Mouse (Mus musculus) midbrain, embryonic 14.5 days (tissue): ENCODE data around the gene Gm21188. TPM values are rescaled to one million over a fixed set of nuclear protein-coding genes. Genes with fewer than 3 reads are reported as not detected.
"Not testable (repeated sequence)": the region's sequence is repeated elsewhere in the genome, so short reads cannot be mapped to it uniquely, and the experiment has no call there.

Experiments
- ATAC-seq: fragments of 200-750 bp; cut with Nextera tagmentation; 2 replicates; pipeline ENCODE4 v1.8.0; 2017; ENCODE audit warnings: moderate number of reproducible peaks, moderate library complexity; ENCODE audit not compliant: low FRiP score, low TSS enrichment
- DNase-seq: peaks from one replicate; pipeline ENCODE4 v3.0.0-alpha.2; 2015
- H3K27ac ChIP-seq: fragments of 300-500 bp; sonication (generic); replicated peaks from 2 replicates; pipeline ENCODE4 v1.5.1; 2014; ENCODE audit warnings: mild to moderate bottlenecking, low read depth, low read length, moderate library complexity
- H3K27me3 ChIP-seq: fragments of 300-500 bp; sonication (generic); 2 replicates; pipeline ENCODE4 v1.6.1; 2014; ENCODE audit warnings: low read length, control low read depth, mixed read lengths; ENCODE audit not compliant: control insufficient read depth, insufficient read depth
- H3K36me3 ChIP-seq: fragments of 300-500 bp; sonication (generic); 2 replicates; pipeline ENCODE4 v1.6.1; 2014; ENCODE audit warnings: low read length, control low read depth; ENCODE audit not compliant: control insufficient read depth, insufficient read depth
- H3K4me1 ChIP-seq: fragments of 300-500 bp; sonication (generic); 2 replicates; pipeline ENCODE4 v1.6.1; 2014; ENCODE audit warnings: mild to moderate bottlenecking, antibody characterized with exemption, low read length, control low read depth; ENCODE audit not compliant: control insufficient read depth, insufficient read depth
- H3K4me2 ChIP-seq: fragments of 300-500 bp; sonication (generic); 2 replicates; pipeline ENCODE4 v1.6.1; 2014; ENCODE audit warnings: mild to moderate bottlenecking, low read length, moderate library complexity
- H3K4me3 ChIP-seq: fragments of 300-500 bp; sonication (generic); replicated peaks from 2 replicates; pipeline ENCODE4 v1.5.1; 2014; ENCODE audit warnings: low read depth, low read length
- H3K9ac ChIP-seq: fragments of 300-500 bp; sonication (generic); replicated peaks from 2 replicates; pipeline ENCODE4 v1.6.1; 2014; ENCODE audit warnings: mild to moderate bottlenecking, low read length, moderate library complexity
- H3K9me3 ChIP-seq: fragments of 300-500 bp; sonication (generic); 2 replicates; pipeline ENCODE4 v1.6.1; 2016; ENCODE audit warnings: low read length, control low read depth, mixed read lengths; ENCODE audit not compliant: control insufficient read depth
- WGBS: fragments of 180-500 bp; shearing (Covaris S2); extraction: QIAGEN DNeasy Blood & Tissue Kit; methylation state at CpG from one replicate; pipeline ENCODE4 v1.1.7; 2014; 5-methylcytosine and 5-hydroxymethylcytosine counted together
- polyA plus RNA-seq: library from polyadenylated mRNA; unstranded; fragments of >200 nt; fragmentation: Nextera tagmentation; extraction: Ambion mirVana; gene quantifications from 2 replicates; pipeline ENCODE4 v1.2.1, GENCODE M21; 2014

Gm21188 gene
- polyA plus RNA-seq, 1 experiment from 2014 or later, result not detected

- not testable (repeated sequence) for H3K27ac ChIP-seq, H3K4me2 ChIP-seq, H3K27me3 ChIP-seq, H3K4me3 ChIP-seq, H3K36me3 ChIP-seq, ATAC-seq, H3K9ac ChIP-seq, DNase-seq, H3K4me1 ChIP-seq, H3K9me3 ChIP-seq
- under 1% methylated on average over 8 of the region's 32 CpGs for WGBS
Measured at GRCm38 (mm10) chr13:120015348-120016007, 36.5 kb downstream of the Gm21188 start.

GRCm38 (mm10) chr13:120013962-120014361 lies 38.0 kb downstream of the Gm21188 start:
- not testable (repeated sequence) for H3K27ac ChIP-seq, H3K9me3 ChIP-seq, H3K36me3 ChIP-seq, ATAC-seq, H3K4me2 ChIP-seq, H3K9ac ChIP-seq, H3K27me3 ChIP-seq, H3K4me1 ChIP-seq, H3K4me3 ChIP-seq, DNase-seq
- no CpG with 5 or more reads among the region's 2 CpGs for WGBS

GRCm38 (mm10) chr13:120013544-120013943 lies 38.5 kb downstream of the Gm21188 start:
- H3K36me3 ChIP-seq, H3K9me3 ChIP-seq, H3K9ac ChIP-seq, H3K27me3 ChIP-seq, H3K4me3 ChIP-seq, H3K27ac ChIP-seq, H3K4me2 ChIP-seq, ATAC-seq, H3K4me1 ChIP-seq, DNase-seq: not testable (repeated sequence)
- no CpG with 5 or more reads among the region's 5 CpGs for WGBS

GRCm38 (mm10) chr13:120010068-120010467 lies 41.9 kb downstream of the Gm21188 start:
- ATAC-seq, DNase-seq, H3K4me1 ChIP-seq, H3K4me3 ChIP-seq, H3K27ac ChIP-seq, H3K27me3 ChIP-seq, H3K36me3 ChIP-seq, H3K9me3 ChIP-seq, H3K9ac ChIP-seq, H3K4me2 ChIP-seq: not testable (repeated sequence)

DNA sequence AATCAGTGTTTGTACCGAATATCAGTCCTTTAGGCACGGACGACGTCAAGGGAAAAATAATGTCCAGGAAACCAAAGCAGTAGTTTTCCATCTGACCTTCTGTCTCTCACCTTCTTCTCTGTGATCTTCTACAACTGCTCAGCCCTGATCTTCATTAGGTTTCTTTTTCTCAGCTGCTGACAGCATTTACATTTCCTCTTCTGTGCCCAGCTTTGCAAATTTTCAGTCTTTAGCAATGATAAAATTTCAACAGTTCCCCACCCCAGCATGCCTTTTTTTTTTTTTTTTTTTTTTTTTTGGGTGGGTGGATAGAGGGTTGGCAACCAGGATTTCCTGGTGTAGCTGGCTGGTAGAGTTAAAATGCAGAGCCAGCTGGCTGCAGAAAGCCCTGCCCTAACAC lies 52.8 kb downstream of the Gm21188 start:
- WGBS, result no CpG with 5 or more reads among the region's 4 CpGs
- not testable (repeated sequence) for H3K36me3 ChIP-seq, H3K4me2 ChIP-seq, H3K9me3 ChIP-seq, ATAC-seq, H3K4me1 ChIP-seq, H3K27me3 ChIP-seq, H3K4me3 ChIP-seq, H3K9ac ChIP-seq, H3K27ac ChIP-seq, DNase-seq

DNA sequence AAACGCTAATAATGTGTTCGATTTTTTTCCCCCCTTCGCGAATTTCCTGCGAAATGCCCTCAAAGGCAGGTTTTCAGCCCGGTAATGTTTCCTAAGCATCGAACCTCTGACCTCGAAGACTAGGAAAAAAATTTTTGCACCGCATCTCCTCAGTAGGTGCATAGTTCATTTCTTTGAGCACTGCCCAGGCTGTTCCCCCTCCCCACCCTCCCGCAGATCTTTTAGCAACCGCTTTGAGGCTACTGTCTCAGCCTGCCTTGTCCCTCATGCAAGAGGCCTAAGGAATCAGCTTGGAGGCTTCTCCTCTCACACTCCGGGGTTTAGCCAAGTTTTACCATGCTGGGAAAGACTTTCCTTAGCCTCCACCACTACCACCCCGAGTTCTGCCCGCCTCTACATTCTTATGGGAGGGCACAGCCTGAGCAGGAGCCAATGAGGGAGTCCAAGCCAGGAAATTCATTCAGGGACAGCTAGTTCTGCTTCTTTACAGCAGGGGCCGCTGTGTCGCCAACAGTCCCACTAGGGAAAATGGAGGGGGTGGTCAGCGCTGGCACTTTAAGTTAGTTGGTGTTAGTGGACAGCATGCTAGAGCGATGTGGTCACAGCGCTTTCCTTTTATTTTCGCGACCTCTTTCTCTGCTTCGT lies 53.4 kb downstream of the Gm21188 start:
- not testable (repeated sequence) for H3K9ac ChIP-seq, H3K4me3 ChIP-seq, H3K36me3 ChIP-seq, H3K4me2 ChIP-seq, ATAC-seq, H3K9me3 ChIP-seq, H3K27ac ChIP-seq, H3K4me1 ChIP-seq, DNase-seq, H3K27me3 ChIP-seq
- WGBS, result no CpG with 5 or more reads among the region's 22 CpGs

- H3K4me1 ChIP-seq, H3K27me3 ChIP-seq, DNase-seq, H3K9ac ChIP-seq, H3K36me3 ChIP-seq, H3K4me3 ChIP-seq, H3K9me3 ChIP-seq, H3K27ac ChIP-seq, H3K4me2 ChIP-seq, ATAC-seq: not testable (repeated sequence)
- WGBS, result no CpG with 5 or more reads among the region's 10 CpGs
Measured at GRCm38 (mm10) chr13:119991917-119992496, 60.0 kb downstream of the Gm21188 start.

GRCm38 (mm10) chr13:119991264-119991663 lies 60.7 kb downstream of the Gm21188 start:
- H3K27me3 ChIP-seq, H3K9me3 ChIP-seq, H3K4me1 ChIP-seq, H3K27ac ChIP-seq, ATAC-seq, H3K36me3 ChIP-seq, H3K4me3 ChIP-seq, DNase-seq, H3K4me2 ChIP-seq, H3K9ac ChIP-seq: not testable (repeated sequence)
- no CpG with 5 or more reads among the region's 13 CpGs for WGBS
